In genomic region chr2:112764274-112764673, GRCm38 (mm10) we compare ENCODE assay signal across 18 mouse cellular contexts.
DNase-seq lines count a peak whose midpoint lies in the region; ATAC-seq and TF ChIP-seq lines count a peak whose summit lies in the region.
"Had no signal": no experiment of that assay in that cellular context is flagged by ENCODE, and none has a peak within 500 bp of the region (broad histone marks: within the 10 kb centered on the region; RNA-seq: fewer than 3 reads in every experiment).

No protein-coding gene starts in this region.

- intact Hi-C loops in left cerebral cortex, adult 2 months (cut with DNase I) = loop anchor here (5.0 kb wide), 1 partner anchor 227 kb away; no protein-coding TSS in a partner anchor

- H3K4me3 ChIP-seq in heart, embryonic 11.5 days (ENCODE audit: low read depth, low read length) = no peak overlapping the region
- no peak overlapping the region for H3K4me3 ChIP-seq in kidney, embryonic 14.5 days (ENCODE audit: low read length)
- H3K4me3 ChIP-seq in left cerebral cortex, adult 2 months = no peak overlapping the region
- H3K4me3 ChIP-seq: forebrain, embryonic 13.5 days; heart, adult 2 months; hindbrain, embryonic 13.5 days; limb, embryonic 15.5 days; midbrain, embryonic 12.5 days; stomach, embryonic 15.5 days had no signal

- H3K27me3 ChIP-seq in heart, embryonic 11.5 days (ENCODE audit: control insufficient read depth, insufficient read depth, low read length) = no peaks in the 10 kb centered on the region
- H3K27me3 ChIP-seq in kidney, embryonic 14.5 days (ENCODE audit: control insufficient read depth, insufficient read depth, low read length) = no peaks in the 10 kb centered on the region
- H3K27me3 ChIP-seq: forebrain, embryonic 13.5 days; hindbrain, embryonic 13.5 days; limb, embryonic 15.5 days; midbrain, embryonic 12.5 days; stomach, embryonic 15.5 days had no signal

- no peak for ATAC-seq in heart, embryonic 11.5 days (replicated peaks; ENCODE audit: insufficient number of reproducible peaks, low FRiP score, low TSS enrichment)
- ATAC-seq in kidney, embryonic 14.5 days (ENCODE audit: low FRiP score, low TSS enrichment) = no peak
- peak; percentile 39; the same call in 1 of the 2 replicates for ATAC-seq in megakaryocyte progenitor cell, adult 5-6 weeks (replicated peaks; ENCODE audit: poor library complexity)
- ATAC-seq: forebrain, embryonic 13.5 days had no signal

- 47% methylated on average over 5 of the region's 5 CpGs for WGBS in heart, embryonic 11.5 days (ENCODE audit: insufficient replicate concordance)
- WGBS in kidney, embryonic 14.5 days = 59% methylated on average over 5 of the region's 5 CpGs

- DNase-seq in heart, adult 11 months = peak; percentile 77
- DNase-seq in kidney, postnatal 36 days = peak; percentile 2 to 6
- DNase-seq in adrenal gland, postnatal 25 days = peak; percentile 9
- DNase-seq in left cerebral cortex, adult 2 months (ENCODE audit: extremely low spot score in 1 of 2, low spot score in 2 of 2) = no peak
- DNase-seq: heart, adult 2 months; layer of hippocampus, adult 9-11 months; thymus, postnatal 36 days had no signal

- H3K36me3 ChIP-seq in heart, embryonic 11.5 days (ENCODE audit: control insufficient read depth, insufficient read depth, low read length) = no peaks in the 10 kb centered on the region
- H3K36me3 ChIP-seq in kidney, embryonic 14.5 days (ENCODE audit: control insufficient read depth, insufficient read depth, low read length) = no peaks in the 10 kb centered on the region
- H3K36me3 ChIP-seq: hindbrain, embryonic 13.5 days; limb, embryonic 15.5 days; midbrain, embryonic 12.5 days; stomach, embryonic 15.5 days had no signal

- no peaks in the 10 kb centered on the region for H3K4me1 ChIP-seq in heart, embryonic 11.5 days (ENCODE audit: control insufficient read depth, insufficient read depth, low read length)
- no peaks in the 10 kb centered on the region for H3K4me1 ChIP-seq in kidney, embryonic 14.5 days (ENCODE audit: control insufficient read depth, insufficient read depth, low read length)
- H3K4me1 ChIP-seq: limb, embryonic 15.5 days; midbrain, embryonic 12.5 days; stomach, embryonic 15.5 days had no signal

- no peak overlapping the region for H3K9ac ChIP-seq in heart, embryonic 11.5 days (ENCODE audit: low read depth, low read length)
- no peak overlapping the region for H3K9ac ChIP-seq in kidney, embryonic 14.5 days (ENCODE audit: low read depth, low read length)
- H3K9ac ChIP-seq: forebrain, embryonic 13.5 days; hindbrain, embryonic 13.5 days; limb, embryonic 15.5 days; liver, embryonic 14.5 days; lung, embryonic 14.5 days; midbrain, embryonic 12.5 days; stomach, embryonic 15.5 days had no signal

- H3K27ac ChIP-seq in heart, embryonic 11.5 days (ENCODE audit: low read depth, low read length) = no peak overlapping the region
- no peak overlapping the region for H3K27ac ChIP-seq in kidney, embryonic 14.5 days (ENCODE audit: low read depth, low read length)
- no peak overlapping the region for H3K27ac ChIP-seq in left cerebral cortex, adult 2 months
- H3K27ac ChIP-seq: forebrain, embryonic 13.5 days; heart, adult 2 months; hindbrain, embryonic 13.5 days; limb, embryonic 15.5 days; liver, embryonic 14.5 days; macrophage; midbrain, embryonic 12.5 days; stomach, embryonic 15.5 days had no signal

- TF ChIP-seq CTCF in left cerebral cortex, adult 2 months (IDR thresholded peaks at IDR 0.05) = no peak

- H3K4me2 ChIP-seq in heart, embryonic 11.5 days = no peak overlapping the region
- H3K4me2 ChIP-seq in kidney, embryonic 14.5 days (replicated peaks; ENCODE audit: low read depth, low read length) = no peak overlapping the region
- H3K4me2 ChIP-seq: forebrain, embryonic 13.5 days; hindbrain, embryonic 13.5 days; limb, embryonic 15.5 days; lung, embryonic 14.5 days; midbrain, embryonic 12.5 days; stomach, embryonic 15.5 days had no signal

- H3K9me3 ChIP-seq in heart, embryonic 11.5 days (replicated peaks; ENCODE audit: control insufficient read depth, low read length) = no peaks in the 10 kb centered on the region
- H3K9me3 ChIP-seq in kidney, embryonic 14.5 days (ENCODE audit: control insufficient read depth, low read length) = no peaks in the 10 kb centered on the region
- H3K9me3 ChIP-seq: forebrain, embryonic 13.5 days; hindbrain, embryonic 13.5 days; limb, embryonic 15.5 days; midbrain, embryonic 12.5 days; stomach, embryonic 15.5 days had no signal

Comparison
In these comparisons a context has a peak if more than half of its experiments do, and no peak if none do; other contexts are left out.
1. DNase-seq: peak in heart, adult 11 months (single experiment), kidney, postnatal 36 days (2 of 2) and adrenal gland, postnatal 25 days (single experiment); none in left cerebral cortex, adult 2 months (0 of 2).